Mouse (Mus musculus): ENCODE measurements around the gene Bptf. TPM values are rescaled to one million over a fixed set of nuclear protein-coding genes. Genes with fewer than 3 reads are reported as not detected.
A peak's percentile ranks its signal among the peaks of the same experiment; 100 is the strongest.
"Not testable (repeated sequence)": the region's sequence is repeated elsewhere in the genome, so short reads cannot be mapped to it uniquely, and the experiment has no call there.

Bptf gene
- 43.8 and 47.7 TPM in 2 replicates for polyA plus RNA-seq (2015; fragmentation: Nextera tagmentation; extraction: Ambion mirVana)

- H3K27me3 ChIP-seq: no peaks in the 10 kb centered on the region
- peak; percentile 95 for ATAC-seq (ENCODE audit: insufficient number of reproducible peaks, insufficient read depth, low FRiP score, low TSS enrichment, low read depth)
- peak within 1 kb of the TSS; percentile 96 for H3K9ac ChIP-seq
- H3K27ac ChIP-seq: peak within 1 kb of the TSS; percentile 95
- H3K36me3 ChIP-seq: no peaks in the 10 kb centered on the region
- WGBS: 1% methylated on average over 43 of the region's 94 CpGs
- peaks cover 16% of the 10 kb centered on the region for H3K4me1 ChIP-seq
- peak within 1 kb of the TSS; percentile 85 for H3K4me2 ChIP-seq
- peak within 1 kb of the TSS; percentile 87 for H3K4me3 ChIP-seq
- no peaks in the 10 kb centered on the region for H3K9me3 ChIP-seq
Observed at GRCm38 (mm10) chr11:107131749-107132421, at the start of gene Bptf. TSS of gene Bptf (minus strand) at chr11:107132127.

- Histone ChIP-seq H3K4me2 (no peak overlapping the region), H3K36me3 (peaks cover 17% of the 10 kb centered on the region), H3K27ac (no peak overlapping the region), H3K4me3 (no peak overlapping the region), H3K9ac (no peak overlapping the region), H3K27me3 (no peaks in the 10 kb centered on the region), H3K9me3 (no peaks in the 10 kb centered on the region), H3K4me1 (no peaks in the 10 kb centered on the region)
- no peak for ATAC-seq (ENCODE audit: insufficient number of reproducible peaks, insufficient read depth, low FRiP score, low TSS enrichment, low read depth)
- WGBS: 78% methylated on average over 4 of the region's 4 CpGs
Observed at GRCm38 (mm10) chr11:107161215-107161614, 29.3 kb upstream of the Bptf start.

GRCm38 (mm10) chr11:107159034-107159433 lies 27.1 kb upstream of the Bptf start:
- no peak overlapping the region for H3K27ac ChIP-seq
- H3K9me3 ChIP-seq: no peaks in the 10 kb centered on the region
- H3K27me3 ChIP-seq: no peaks in the 10 kb centered on the region
- H3K9ac ChIP-seq: no peak overlapping the region
- no peaks in the 10 kb centered on the region for H3K4me1 ChIP-seq
- no peak overlapping the region for H3K4me3 ChIP-seq
- H3K4me2 ChIP-seq: no peak overlapping the region
- ATAC-seq (ENCODE audit: insufficient number of reproducible peaks, insufficient read depth, low FRiP score, low TSS enrichment, low read depth): no peak
- WGBS: 31% methylated on average over 1 of the region's 1 CpGs
- H3K36me3 ChIP-seq: 0 out of 2 replicates have a peak, but pooled peaks cover 2% of the 10 kb centered on the region

GRCm38 (mm10) chr11:107156977-107157642 lies 25.2 kb upstream of the Bptf start:
- no peak overlapping the region for H3K27ac ChIP-seq
- no peaks in the 10 kb centered on the region for H3K36me3 ChIP-seq
- H3K9ac ChIP-seq: no peak overlapping the region
- 41% methylated on average over 5 of the region's 5 CpGs for WGBS
- no peak overlapping the region for H3K4me2 ChIP-seq
- H3K4me3 ChIP-seq: no peak overlapping the region
- H3K27me3 ChIP-seq: no peaks in the 10 kb centered on the region
- no peaks in the 10 kb centered on the region for H3K4me1 ChIP-seq
- ATAC-seq (ENCODE audit: insufficient number of reproducible peaks, insufficient read depth, low FRiP score, low TSS enrichment, low read depth): no peak
- H3K9me3 ChIP-seq: no peaks in the 10 kb centered on the region

GRCm38 (mm10) chr11:107155292-107155691 lies 23.4 kb upstream of the Bptf start:
- Histone ChIP-seq H3K9me3 (no peaks in the 10 kb centered on the region), H3K9ac (no peak overlapping the region), H3K4me2 (no peak overlapping the region), H3K27ac (no peak overlapping the region), H3K36me3 (no peaks in the 10 kb centered on the region), H3K4me1 (no peaks in the 10 kb centered on the region), H3K4me3 (no peak overlapping the region), H3K27me3 (no peaks in the 10 kb centered on the region)
- WGBS: 80% methylated on average over 5 of the region's 5 CpGs
- no peak for ATAC-seq (ENCODE audit: insufficient number of reproducible peaks, insufficient read depth, low FRiP score, low TSS enrichment, low read depth)

GRCm38 (mm10) chr11:107154431-107154830 lies 22.5 kb upstream of the Bptf start:
- ATAC-seq (ENCODE audit: insufficient number of reproducible peaks, insufficient read depth, low FRiP score, low TSS enrichment, low read depth): no peak
- Histone ChIP-seq H3K27me3 (no peaks in the 10 kb centered on the region), H3K27ac (no peak overlapping the region), H3K9ac (no peak overlapping the region), H3K36me3 (no peaks in the 10 kb centered on the region), H3K4me1 (no peaks in the 10 kb centered on the region), H3K4me3 (no peak overlapping the region), H3K4me2 (no peak overlapping the region), H3K9me3 (no peaks in the 10 kb centered on the region)
- 80% methylated on average over 7 of the region's 7 CpGs for WGBS

GRCm38 (mm10) chr11:107153645-107154044 lies 21.7 kb upstream of the Bptf start:
- H3K27ac ChIP-seq: no peak overlapping the region
- no peak overlapping the region for H3K4me3 ChIP-seq
- 76% methylated on average over 5 of the region's 5 CpGs for WGBS
- H3K9me3 ChIP-seq: no peaks in the 10 kb centered on the region
- no peak for ATAC-seq (ENCODE audit: insufficient number of reproducible peaks, insufficient read depth, low FRiP score, low TSS enrichment, low read depth)
- H3K4me2 ChIP-seq: no peak overlapping the region
- no peaks in the 10 kb centered on the region for H3K36me3 ChIP-seq
- H3K4me1 ChIP-seq: no peaks in the 10 kb centered on the region
- no peak overlapping the region for H3K9ac ChIP-seq
- H3K27me3 ChIP-seq: no peaks in the 10 kb centered on the region

- ATAC-seq (ENCODE audit: insufficient number of reproducible peaks, insufficient read depth, low FRiP score, low TSS enrichment, low read depth): no peak
- Histone ChIP-seq H3K4me3 (no peak overlapping the region), H3K9ac (no peak overlapping the region), H3K4me2 (no peak overlapping the region), H3K36me3 (no peaks in the 10 kb centered on the region), H3K27ac (no peak overlapping the region), H3K4me1 (no peaks in the 10 kb centered on the region), H3K27me3 (no peaks in the 10 kb centered on the region), H3K9me3 (no peaks in the 10 kb centered on the region)
- WGBS: 80% methylated on average over 7 of the region's 7 CpGs
Observed at GRCm38 (mm10) chr11:107151809-107152208, 19.9 kb upstream of the Bptf start.

GRCm38 (mm10) chr11:107143956-107144355 lies 12.0 kb upstream of the Bptf start:
- 92% methylated on average over 11 of the region's 11 CpGs for WGBS
- H3K27me3 ChIP-seq; H3K4me3 ChIP-seq; H3K27ac ChIP-seq; ATAC-seq (ENCODE audit: insufficient number of reproducible peaks, insufficient read depth, low FRiP score, low TSS enrichment, low read depth); H3K4me2 ChIP-seq; H3K36me3 ChIP-seq; H3K4me1 ChIP-seq; H3K9ac ChIP-seq; H3K9me3 ChIP-seq: not testable (repeated sequence)

GRCm38 (mm10) chr11:107142382-107142781 lies 10.5 kb upstream of the Bptf start:
- Histone ChIP-seq H3K27me3 (no peaks in the 10 kb centered on the region), H3K4me2 (no peak overlapping the region), H3K27ac (no peak overlapping the region), H3K9me3 (no peaks in the 10 kb centered on the region), H3K4me1 (no peaks in the 10 kb centered on the region), H3K36me3 (no peaks in the 10 kb centered on the region), H3K9ac (no peak overlapping the region), H3K4me3 (no peak overlapping the region)
- WGBS: 84% methylated on average over 2 of the region's 2 CpGs
- no peak for ATAC-seq (ENCODE audit: insufficient number of reproducible peaks, insufficient read depth, low FRiP score, low TSS enrichment, low read depth)

- no peak overlapping the region for H3K4me2 ChIP-seq
- no peaks in the 10 kb centered on the region for H3K9me3 ChIP-seq
- ATAC-seq (ENCODE audit: insufficient number of reproducible peaks, insufficient read depth, low FRiP score, low TSS enrichment, low read depth): no peak
- 26% methylated on average over 6 of the region's 6 CpGs for WGBS
- no peaks in the 10 kb centered on the region for H3K36me3 ChIP-seq
- H3K27me3 ChIP-seq: no peaks in the 10 kb centered on the region
- no peaks in the 10 kb centered on the region for H3K4me1 ChIP-seq
- H3K4me3 ChIP-seq: no peak overlapping the region
- H3K27ac ChIP-seq: no peak overlapping the region
- H3K9ac ChIP-seq: no peak overlapping the region
Observed at GRCm38 (mm10) chr11:107140756-107141155, 8.8 kb upstream of the Bptf start.

GRCm38 (mm10) chr11:107138633-107139032 lies 6.7 kb upstream of the Bptf start:
- Histone ChIP-seq H3K4me1 (no peaks in the 10 kb centered on the region), H3K9ac (no peak overlapping the region), H3K27ac (no peak overlapping the region), H3K9me3 (no peaks in the 10 kb centered on the region), H3K36me3 (no peaks in the 10 kb centered on the region), H3K27me3 (no peaks in the 10 kb centered on the region), H3K4me2 (no peak overlapping the region), H3K4me3 (no peak overlapping the region)
- WGBS: 72% methylated on average over 3 of the region's 3 CpGs
- no peak for ATAC-seq (ENCODE audit: insufficient number of reproducible peaks, insufficient read depth, low FRiP score, low TSS enrichment, low read depth)
